Mouse (Mus musculus) C2C12 (cell line): ENCODE measurements at regions not wholly inside any gene's neighbourhood (a gene's known extent, or its start where the extent isn't known, plus 50 kb on each side); places are given as distances from the start of the nearest gene placed in this dataset.

Experiments
- CTCF ChIP-seq: IDR thresholded peaks from one replicate; pipeline ENCODE4 v1.5.1; 2011; ENCODE audit not compliant: control insufficient read depth, insufficient read depth, insufficient read length
- MAX ChIP-seq: IDR thresholded peaks from one replicate; pipeline ENCODE4 v1.6.1; 2011; ENCODE audit warnings: mild to moderate bottlenecking, control low read depth

GRCm38 (mm10) chr6:109230391-109230790 is 401.9 kb downstream of the Edem1 start:
- no peak for TF ChIP-seq MAX
- TF ChIP-seq CTCF = no peak
